Mouse (Mus musculus) bone marrow, adult 2 months (tissue): Measurements from ENCODE around the gene Clstn2. TPM values are rescaled to one million over a fixed set of nuclear protein-coding genes. Genes with fewer than 3 reads are reported as not detected.

Source experiments
- H3K27ac ChIP-seq: fragments of 200-500 bp; 2 replicates; pipeline ENCODE4 v1.5.1; 2012; ENCODE audit warnings: low read depth, mild to moderate bottlenecking, control low read depth, inconsistent platforms, low read length; ENCODE audit not compliant: control insufficient read depth, poor library complexity, insufficient read depth
- H3K4me1 ChIP-seq: fragments of 200-500 bp; 2 replicates; pipeline ENCODE4 v1.6.1; 2011; ENCODE audit warnings: low read length; ENCODE audit not compliant: control insufficient read depth, insufficient read depth
- H3K4me3 ChIP-seq: fragments of 200-500 bp; replicated peaks from 2 replicates; pipeline ENCODE3; 2011; ENCODE audit warnings: mild to moderate bottlenecking, low read depth, low read length, control low read depth; ENCODE audit not compliant: control insufficient read depth
- CTCF ChIP-seq: fragments of 200-500 bp; IDR thresholded peaks from 2 replicates; pipeline ENCODE4 v1.5.1; 2011; ENCODE audit warnings: low read length, control low read depth; ENCODE audit not compliant: control insufficient read depth, insufficient read depth
- POLR2A ChIP-seq: fragments of 200-500 bp; IDR thresholded peaks from 2 replicates; pipeline ENCODE4 v1.6.1; 2011; ENCODE audit warnings: low read depth, mild to moderate bottlenecking, control low read depth, low read length, borderline replicate concordance; ENCODE audit not compliant: control insufficient read depth
- WGBS: fragments of 180-500 bp; shearing (Covaris S2); methylation state at CpG from one replicate; pipeline ENCODE4 v1.1.7; 2018; 5-methylcytosine and 5-hydroxymethylcytosine counted together
- polyA plus RNA-seq: library from polyadenylated mRNA; stranded (reverse); fragments of >200 nt; gene quantifications from 2 replicates; pipeline ENCODE4 v1.2.4, GENCODE M21; 2011; ENCODE audit warnings: low replicate concordance; ENCODE audit not compliant: missing spikeins, insufficient read depth, insufficient read length

The Clstn2 gene
- polyA plus RNA-seq, 1 experiment: not detected

DNA sequence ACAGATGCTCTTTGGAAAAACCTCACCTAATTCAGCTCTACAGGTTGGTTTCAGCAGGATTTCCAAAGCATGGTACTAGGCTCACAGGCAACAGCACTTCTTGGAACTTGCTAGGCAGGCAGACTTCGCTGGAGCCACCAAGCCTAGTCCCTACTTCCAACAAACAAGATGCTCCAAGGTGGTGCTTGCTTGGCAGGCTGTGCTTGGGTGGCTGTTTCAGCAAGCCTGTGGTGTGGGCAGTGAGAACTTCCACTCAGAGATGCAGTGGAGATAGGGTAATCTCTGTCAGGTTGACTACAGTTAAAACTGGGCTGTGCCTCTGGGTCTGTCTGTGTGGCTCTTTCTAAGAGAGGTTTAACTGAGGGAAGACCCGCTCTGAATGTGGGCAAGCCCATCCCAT is 541.4 kb downstream of the Clstn2 start:
- TF ChIP-seq POLR2A (no peak), CTCF (no peak)
- no peak overlapping the region for H3K4me3 ChIP-seq
- no peak overlapping the region for H3K27ac ChIP-seq
- no peaks in the 10 kb centered on the region for H3K4me1 ChIP-seq
- WGBS: 66% methylated on average over 2 of the region's 2 CpGs

GRCm38 (mm10) chr9:97490591-97491176 is 542.3 kb downstream of the Clstn2 start:
- H3K4me1 ChIP-seq: no peaks in the 10 kb centered on the region
- 70% methylated on average over 2 of the region's 2 CpGs for WGBS
- TF ChIP-seq POLR2A (no peak), CTCF (no peak)
- no peak overlapping the region for H3K27ac ChIP-seq
- H3K4me3 ChIP-seq: no peak overlapping the region

- TF ChIP-seq CTCF: no peak
- no peak for TF ChIP-seq POLR2A
- no peaks in the 10 kb centered on the region for H3K4me1 ChIP-seq
- no peak overlapping the region for H3K4me3 ChIP-seq
- no peak overlapping the region for H3K27ac ChIP-seq
- WGBS: 76% methylated on average over 7 of the region's 7 CpGs
Measured at GRCm38 (mm10) chr9:97486826-97487225, 546.2 kb downstream of the Clstn2 start.

DNA sequence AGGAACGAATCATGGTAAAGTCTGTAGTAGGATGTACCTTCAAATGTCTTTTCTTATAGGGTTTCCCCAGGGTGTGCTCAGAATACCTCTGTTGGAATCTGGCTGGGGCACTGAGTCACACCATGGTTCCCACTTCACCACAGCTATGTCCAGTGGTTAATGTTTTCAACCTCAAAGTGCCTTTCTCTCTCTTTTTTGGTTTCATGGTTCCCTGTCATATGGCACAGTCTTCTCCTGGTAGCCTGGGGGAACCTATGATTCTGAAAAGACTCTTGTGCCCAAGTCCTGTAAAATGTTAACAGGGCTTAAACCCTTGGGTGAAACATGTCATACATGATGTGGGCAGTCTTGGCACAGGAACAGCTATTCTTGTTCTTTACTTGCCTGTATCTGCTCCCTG is 551.8 kb downstream of the Clstn2 start:
- Histone ChIP-seq H3K4me1 (no peaks in the 10 kb centered on the region), H3K4me3 (no peak overlapping the region), H3K27ac (no peak overlapping the region)
- 75% methylated on average over 1 of the region's 1 CpGs for WGBS
- TF ChIP-seq CTCF (no peak), POLR2A (no peak)

DNA sequence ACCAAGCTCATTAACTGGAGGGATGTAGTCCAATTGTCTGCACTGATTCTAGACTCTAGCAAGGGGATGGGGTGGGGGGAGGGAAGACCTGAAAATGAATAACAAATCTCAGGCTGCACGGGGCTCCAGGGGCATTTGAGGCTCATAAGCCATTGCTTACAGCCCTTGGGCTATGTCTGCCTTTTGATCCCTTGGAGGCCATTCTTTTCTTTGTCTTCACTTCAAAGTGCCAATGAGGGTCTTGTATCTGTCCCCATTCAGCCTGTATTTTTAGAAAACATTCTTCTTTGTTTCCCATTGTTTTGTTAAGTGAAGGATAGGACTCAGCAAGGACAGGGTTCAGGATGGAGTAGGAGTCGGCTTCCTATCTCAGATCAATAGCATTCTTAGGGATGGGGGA is 556.0 kb downstream of the Clstn2 start:
- WGBS: 40% methylated on average over 2 of the region's 2 CpGs
- H3K4me1 ChIP-seq: no peaks in the 10 kb centered on the region
- TF ChIP-seq POLR2A: no peak
- TF ChIP-seq CTCF: no peak

DNA sequence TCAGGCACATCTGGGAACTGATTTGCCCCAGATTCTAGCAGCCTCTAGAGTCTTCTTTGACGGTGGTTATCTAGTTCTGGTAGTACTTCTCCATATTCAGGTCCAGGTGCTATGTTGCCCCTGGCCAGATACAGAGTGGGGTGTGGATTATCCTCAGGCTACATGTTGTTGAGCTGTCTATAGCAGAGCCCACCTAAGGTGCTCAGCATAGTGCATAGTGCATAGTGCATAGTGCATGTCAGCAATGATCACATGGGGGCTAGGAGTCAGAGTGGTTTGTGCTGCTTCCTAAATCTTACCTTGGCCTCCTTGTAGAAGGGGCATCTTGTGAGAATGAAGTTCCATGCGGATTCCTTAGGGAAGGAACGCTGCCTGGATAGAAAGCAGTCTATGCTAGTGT is 556.5 kb downstream of the Clstn2 start:
- H3K4me1 ChIP-seq: no peaks in the 10 kb centered on the region
- WGBS: 79% methylated on average over 3 of the region's 3 CpGs
- no peak overlapping the region for H3K27ac ChIP-seq
- no peak overlapping the region for H3K4me3 ChIP-seq
- TF ChIP-seq CTCF (no peak), POLR2A (no peak)

More for the DNA sequence above, 556.0 kb downstream of the Clstn2 start:
- H3K27ac ChIP-seq: no peak overlapping the region
- no peak overlapping the region for H3K4me3 ChIP-seq

GRCm38 (mm10) chr9:97474896-97475295 is 558.1 kb downstream of the Clstn2 start:
- no peaks in the 10 kb centered on the region for H3K4me1 ChIP-seq
- WGBS: 89% methylated on average over 6 of the region's 6 CpGs
- H3K4me3 ChIP-seq: no peak overlapping the region
- TF ChIP-seq POLR2A (no peak), CTCF (no peak)
- H3K27ac ChIP-seq: no peak overlapping the region

DNA sequence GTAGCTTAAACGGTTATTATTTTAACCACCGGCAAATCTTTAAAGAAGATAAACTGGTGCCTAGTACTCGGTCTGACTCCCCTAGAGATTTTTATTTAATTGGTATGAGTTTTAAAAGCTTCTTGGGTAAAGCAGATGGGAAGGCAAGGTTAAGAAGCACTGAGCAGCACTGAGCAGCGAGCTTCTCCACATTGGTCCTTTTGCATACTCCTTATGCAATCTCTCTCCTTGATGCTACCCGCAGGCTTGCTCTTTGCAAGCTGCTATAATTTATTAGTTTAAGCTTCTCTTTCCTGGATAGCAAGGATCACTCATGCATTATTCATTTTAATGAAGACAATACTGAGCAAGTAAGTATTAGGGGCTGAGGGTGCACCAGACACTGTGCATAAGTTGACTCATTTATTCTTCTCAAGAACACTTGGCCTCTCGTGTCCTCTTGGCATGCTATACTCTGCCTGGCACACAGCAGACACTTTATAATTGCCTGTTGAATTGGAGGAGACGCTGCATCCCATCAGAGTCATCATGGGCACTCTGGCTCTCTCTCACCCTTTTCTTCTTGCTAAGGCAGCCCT is 561.9 kb downstream of the Clstn2 start:
- Histone ChIP-seq H3K4me1 (no peaks in the 10 kb centered on the region), H3K27ac (no peak overlapping the region), H3K4me3 (no peak overlapping the region)
- no peak for TF ChIP-seq POLR2A
- TF ChIP-seq CTCF: no peak
- WGBS: 72% methylated on average over 7 of the region's 7 CpGs

- 47% methylated on average over 6 of the region's 6 CpGs for WGBS
- TF ChIP-seq POLR2A (no peak), CTCF (no peak)
Measured at GRCm38 (mm10) chr9:97460452-97460851, 572.5 kb downstream of the Clstn2 start.

More at GRCm38 (mm10) chr9:97460452-97460851, 572.5 kb downstream of the Clstn2 start:
- H3K27ac ChIP-seq: no peak overlapping the region
- H3K4me1 ChIP-seq: no peaks in the 10 kb centered on the region; the same call in 1 of the 2 replicates
- H3K4me3 ChIP-seq: no peak overlapping the region
